Mouse (Mus musculus) bone marrow macrophage, adult 2 months (primary cell): ENCODE measurements around the gene Gnai3.

Experiments
- CTCF ChIP-seq: IDR thresholded peaks from 2 replicates; pipeline ENCODE4 v1.5.1; 2012; ENCODE audit warnings: low read depth, mild to moderate bottlenecking, low read length, moderate library complexity
- POLR2A ChIP-seq: IDR thresholded peaks from 2 replicates; pipeline ENCODE4 v1.6.1; 2012; ENCODE audit warnings: mild to moderate bottlenecking, low read depth, low read length, borderline replicate concordance

DNA sequence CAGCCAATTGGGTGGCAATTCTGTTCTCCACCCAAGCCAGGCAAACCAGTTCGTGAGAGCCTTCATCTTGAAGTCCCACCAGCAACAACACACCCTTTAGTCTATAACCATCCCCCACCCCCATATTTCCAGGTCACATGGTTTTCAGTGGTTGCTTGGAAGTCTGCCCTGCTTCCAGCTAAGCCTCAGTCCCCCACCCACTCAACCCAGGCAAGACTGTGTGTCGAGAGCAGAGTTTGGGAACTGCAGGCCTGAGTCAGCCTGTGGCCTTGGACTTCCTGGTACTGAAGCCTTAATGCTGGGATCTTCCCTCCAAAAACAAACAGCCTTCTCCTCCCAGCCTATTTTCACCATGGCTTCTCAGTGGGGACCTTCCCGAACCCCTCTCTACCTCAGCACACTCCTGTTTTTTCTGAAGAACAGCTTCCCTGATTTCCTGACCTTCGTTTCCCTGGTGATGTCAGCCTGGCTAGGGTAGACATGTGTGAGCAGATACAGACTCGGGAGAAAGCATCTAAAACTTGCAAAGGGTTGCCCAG lies 57.0 kb downstream of the Gnai3 start:
- TF ChIP-seq POLR2A (no peak), CTCF (no peak)
